Mouse (Mus musculus) spleen, postnatal 4 days (tissue): Measurements from ENCODE around the gene Tfap2d.

Experiments used
- DNase-seq, 2 experiments: peaks; one replicate each; pipeline ENCODE4 v3.0.0; 2022; ENCODE audit warnings: low spot score in 2 of 2

The Tfap2d gene

DNA sequence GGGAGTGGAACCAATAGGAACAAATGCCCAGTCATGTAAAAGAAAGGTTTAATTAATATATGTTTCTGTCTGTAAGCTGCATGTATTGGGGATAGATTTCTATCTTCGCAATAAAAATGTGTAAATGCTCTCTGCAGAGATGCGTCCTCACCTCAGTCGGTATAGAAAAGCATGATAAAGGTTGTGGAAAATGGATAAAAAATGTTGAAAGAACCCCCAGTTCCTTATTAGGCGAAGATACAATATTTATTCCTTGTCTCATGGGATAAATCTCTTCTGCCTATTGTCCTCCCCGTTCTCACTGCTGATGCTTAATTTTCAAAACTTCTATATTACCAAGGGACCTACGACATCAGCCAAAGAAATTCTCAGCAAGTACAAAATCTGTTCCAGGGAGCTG lies at the start of gene Tfap2d:
Gene Tfap2d (plus strand): TSS at position 392 of the 400 bp plus-strand sequence.
- no peak for DNase-seq

DNA sequence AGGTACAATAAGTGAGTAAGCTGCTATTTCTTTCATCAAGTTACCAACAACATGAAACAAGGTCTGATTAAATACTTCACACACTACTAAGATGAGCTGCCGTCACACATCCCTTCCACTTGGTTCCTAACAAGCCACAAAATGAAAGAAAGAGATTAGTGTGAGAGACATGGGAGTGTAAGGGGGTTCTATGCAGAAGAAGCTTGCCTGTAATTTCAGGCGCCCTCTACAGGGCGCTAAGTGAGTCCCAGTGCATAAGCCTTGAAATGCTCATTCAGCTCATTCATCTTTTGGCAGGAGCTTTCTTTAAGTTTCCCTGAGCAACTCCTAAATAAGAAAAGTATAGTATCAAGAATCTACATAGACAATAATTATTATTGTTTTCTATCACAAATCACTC lies 46.5 kb upstream of the Tfap2d start:
- DNase-seq = no peak

DNA sequence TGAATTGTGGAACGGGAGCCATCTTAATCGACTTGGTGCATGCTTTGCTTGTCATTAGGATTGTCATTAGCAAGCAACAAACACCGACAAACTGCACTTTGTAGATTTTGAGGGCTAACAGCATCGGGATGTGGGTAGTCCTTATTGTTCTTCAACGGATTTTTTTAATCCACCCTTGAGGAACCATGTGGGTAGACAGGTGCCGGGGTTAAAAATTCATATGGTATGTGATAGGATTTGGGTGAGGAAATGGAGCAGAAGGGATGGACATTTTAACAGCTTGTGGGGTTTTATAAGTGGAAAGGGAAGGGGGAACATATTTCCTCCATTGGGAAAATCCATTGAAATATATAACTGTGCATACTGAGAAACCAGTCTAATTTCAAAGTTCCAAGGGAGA lies 46.0 kb upstream of the Tfap2d start:
- no peak for DNase-seq

DNA sequence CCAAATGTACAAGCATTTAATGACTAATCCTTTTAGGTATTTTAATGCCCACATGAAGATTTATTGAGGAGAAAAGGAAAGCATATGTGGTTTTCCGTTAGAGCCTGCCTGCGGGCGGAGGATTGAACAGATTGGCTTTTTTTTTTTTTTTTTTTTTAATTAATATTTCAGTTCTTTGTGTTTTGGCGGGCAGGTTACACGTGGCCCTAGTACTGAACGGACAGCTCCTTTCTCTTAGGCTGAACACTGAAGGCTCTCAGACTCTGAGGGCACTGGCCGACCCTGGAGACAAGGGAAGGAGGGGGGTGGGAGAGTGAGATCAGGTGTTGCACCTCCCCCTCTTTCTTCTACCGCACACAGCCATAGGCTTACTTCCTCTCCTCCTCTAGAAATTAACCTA lies 14.7 kb upstream of the Tfap2d start:
- DNase-seq = no peak

DNA sequence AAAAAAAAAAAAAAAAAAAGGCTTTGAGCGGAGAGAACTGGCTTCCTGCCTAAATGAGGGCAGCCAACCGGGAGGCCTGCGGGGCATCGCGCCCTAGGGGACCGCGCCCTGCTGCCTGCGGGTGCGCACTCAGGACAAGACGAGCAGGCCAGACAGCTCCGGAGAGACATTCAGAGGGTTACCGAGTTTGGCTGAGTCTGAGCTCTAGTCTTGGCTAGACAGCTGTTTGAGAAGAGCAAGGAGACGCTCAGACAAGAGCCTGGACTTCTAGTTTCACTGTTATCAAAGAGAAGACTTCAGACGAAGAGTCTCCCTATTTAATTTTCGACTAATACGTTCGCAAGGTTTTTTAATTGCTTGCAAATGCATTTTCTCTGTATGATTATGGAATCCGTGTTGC lies 5.9 kb upstream of the Tfap2d start:
- no peak for DNase-seq

DNA sequence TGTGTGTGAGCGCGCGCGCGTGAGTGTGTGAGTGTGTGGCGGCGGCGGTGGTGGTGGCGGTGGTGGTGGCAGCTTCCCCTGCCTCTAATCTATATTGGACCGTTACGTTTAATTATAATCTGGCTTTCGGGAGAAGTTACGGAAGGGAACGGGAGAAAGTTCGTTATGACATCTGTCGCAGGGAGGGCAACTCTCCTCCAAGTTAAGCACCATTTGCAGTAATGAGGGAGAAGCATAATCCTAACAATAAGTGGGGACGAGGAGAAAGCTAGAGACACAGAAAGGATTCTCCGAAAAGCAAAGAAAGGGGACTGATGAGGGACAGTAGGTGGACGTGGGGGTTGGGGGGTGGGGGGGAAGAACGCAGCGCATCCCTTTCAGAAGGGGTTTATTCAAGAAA lies 494 bp downstream of the Tfap2d start:
- DNase-seq = no peak

DNA sequence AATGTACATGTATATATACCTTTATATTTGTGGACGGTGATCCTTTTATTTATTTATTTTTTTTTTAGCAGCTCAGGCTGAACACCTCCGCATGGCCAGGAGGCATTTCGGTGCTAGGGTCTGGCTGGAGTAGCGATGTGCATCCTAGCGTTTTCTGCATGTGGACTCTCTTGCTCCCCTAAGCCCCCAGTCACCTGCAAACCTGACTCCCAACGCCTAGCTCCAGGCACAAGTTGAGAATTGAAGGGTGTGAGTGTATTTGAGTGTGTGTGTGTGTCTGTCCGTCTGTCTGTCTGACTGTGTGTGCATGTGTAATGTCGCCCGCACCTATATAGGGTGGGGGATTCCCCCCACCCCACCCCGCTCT lies 937 bp downstream of the Tfap2d start:
- no peak for DNase-seq

DNA sequence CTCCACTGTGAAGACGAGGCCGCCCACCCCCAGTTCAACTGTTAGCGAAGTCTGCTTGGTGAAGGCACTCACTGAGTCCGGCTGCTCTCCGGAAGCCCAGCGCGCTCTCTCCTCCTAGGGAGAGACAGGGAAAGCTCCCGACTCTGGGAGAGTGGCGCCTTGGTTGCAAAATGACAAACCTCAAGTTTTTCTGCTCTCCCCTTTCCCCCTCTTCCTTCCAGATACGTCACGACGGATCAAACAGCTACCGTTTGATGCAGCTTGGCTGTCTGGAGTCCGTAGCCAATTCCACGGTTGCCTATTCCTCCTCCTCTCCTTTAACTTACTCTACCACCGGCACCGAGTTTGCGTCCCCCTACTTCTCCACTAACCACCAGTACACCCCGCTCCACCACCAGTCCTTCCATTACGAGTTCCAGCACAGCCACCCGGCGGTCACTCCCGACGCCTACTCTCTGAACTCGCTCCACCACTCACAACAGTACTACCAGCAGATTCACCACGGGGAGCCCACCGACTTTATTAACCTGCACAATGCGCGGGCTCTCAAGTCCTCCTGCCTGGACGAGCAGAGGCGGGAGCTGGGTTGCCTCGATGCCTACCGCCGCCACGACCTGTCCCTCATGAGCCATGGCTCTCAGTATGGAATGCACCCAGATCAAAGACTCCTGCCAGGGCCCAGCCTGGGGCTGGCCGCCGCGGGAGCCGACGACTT lies 1.5 kb downstream of the Tfap2d start:
- DNase-seq = no peak

DNA sequence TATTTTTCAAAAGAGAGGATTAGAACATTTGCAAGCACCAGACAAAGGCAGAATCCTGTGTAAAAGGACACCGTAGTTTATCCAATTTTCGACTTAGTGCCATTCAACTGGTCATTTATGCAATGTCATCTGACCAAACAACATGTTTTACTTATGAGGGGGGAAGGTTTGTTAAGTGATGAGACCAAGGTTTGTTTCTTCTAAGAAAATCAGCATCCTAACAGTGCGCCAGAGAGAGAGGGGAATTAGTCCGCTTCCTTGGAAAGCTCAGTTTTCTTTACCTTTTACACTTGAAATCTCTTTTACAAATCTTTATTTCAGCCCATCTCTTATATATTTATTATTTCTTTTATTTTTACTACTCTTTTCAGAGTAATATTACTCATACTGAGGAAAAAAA lies 3.6 kb downstream of the Tfap2d start:
- DNase-seq = no peak

DNA sequence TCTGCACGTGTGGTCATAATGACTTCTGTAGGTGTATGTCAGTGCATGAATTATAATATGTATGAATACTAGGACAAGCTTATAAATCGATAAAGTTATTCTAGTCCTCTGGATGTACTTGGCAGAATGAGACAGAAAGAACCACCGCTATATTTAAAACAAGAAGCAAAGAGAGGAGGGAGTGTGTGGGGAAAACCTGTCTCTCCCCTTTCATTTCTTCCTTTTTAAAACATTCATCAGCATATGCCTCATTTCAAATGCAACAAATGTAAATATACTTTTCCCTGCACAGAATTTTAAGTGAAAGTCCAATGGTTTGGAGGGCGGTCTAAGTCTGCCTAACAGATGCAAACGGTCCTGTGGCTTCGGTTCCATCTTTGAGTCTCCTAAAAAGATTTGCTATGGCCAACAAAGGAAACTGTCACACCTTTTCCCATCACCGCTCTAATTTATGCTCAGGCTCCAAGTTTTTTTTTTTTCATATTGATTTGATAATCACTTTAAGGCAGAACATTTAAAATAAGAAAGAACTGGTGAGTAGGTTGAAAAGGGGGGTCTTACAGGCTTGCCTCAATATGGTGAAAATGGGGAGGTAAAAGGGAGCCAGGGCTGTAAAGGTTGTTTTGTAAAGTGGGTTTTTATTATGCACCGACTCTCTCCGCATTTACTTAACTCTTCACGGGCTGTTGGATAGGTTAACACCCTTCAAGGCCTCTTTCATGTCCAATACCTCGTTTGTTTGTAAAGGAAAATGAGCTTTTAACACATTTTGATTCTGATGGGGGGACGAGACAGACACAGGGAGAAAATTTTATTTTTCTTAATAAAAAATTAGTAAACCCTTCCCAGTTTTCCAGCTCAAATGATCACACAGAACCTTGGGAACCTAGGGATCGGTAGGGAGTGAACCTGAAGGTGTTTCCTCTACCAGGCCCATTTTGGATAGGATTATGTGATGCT lies 4.3 kb downstream of the Tfap2d start:
- DNase-seq = no peak

DNA sequence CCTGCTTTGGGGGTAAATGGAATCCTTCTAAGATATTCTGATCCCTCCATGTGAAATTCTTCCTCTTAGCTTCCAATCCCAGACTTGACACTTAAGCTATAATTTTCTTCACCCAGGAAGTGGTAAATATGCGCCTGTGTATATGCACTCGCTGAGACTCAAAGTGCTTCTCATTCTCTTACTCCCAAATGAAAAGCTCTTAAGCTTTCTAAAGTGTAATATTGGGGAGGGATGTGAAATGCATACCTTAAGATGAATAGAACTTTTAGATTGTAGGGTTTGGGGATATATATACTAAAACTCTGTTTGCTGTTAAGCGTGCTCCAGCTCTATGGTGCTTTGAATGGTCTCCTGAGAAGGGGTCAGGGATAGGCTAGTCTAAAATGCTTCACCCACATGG lies 5.0 kb downstream of the Tfap2d start:
- DNase-seq = no peak

DNA sequence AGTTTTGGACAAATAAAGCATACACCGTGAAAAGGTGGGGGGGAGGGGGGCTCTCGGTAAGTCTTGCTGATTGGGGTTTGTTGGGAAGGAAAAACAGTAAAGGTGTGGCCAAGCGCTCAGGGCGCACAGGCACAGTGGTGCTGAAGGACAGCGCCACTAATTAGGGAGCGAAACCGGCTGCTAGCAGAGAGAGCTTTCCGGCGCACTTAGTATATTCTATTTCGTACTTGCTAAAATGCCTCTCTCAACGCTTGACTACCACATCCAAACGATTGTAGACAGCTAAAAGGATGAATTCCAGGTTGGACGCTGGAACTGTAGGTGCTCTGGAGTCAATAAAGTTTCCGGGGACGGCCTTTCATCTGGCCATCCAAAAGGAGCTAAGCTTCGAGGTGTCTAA lies 6.9 kb downstream of the Tfap2d start:
- DNase-seq = no peak

DNA sequence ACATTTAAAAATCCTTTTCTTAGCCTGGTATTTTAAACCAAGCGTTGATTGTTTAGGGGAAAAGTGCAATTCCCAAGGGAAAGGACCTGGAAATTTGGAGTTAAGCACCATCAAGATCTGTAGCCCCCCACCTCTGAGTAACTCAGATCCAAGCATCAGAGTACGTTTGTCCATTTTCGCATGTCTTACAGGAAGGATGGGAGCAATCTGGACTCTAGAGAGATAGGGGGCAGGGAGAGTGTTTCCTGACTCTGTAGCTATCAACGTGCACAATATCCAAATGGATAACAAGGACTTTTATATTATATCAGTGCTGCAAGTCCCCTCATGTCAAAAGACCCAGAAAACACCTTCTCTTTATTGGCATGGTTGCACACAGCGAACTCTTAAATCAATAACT lies 7.4 kb downstream of the Tfap2d start:
- DNase-seq = no peak

DNA sequence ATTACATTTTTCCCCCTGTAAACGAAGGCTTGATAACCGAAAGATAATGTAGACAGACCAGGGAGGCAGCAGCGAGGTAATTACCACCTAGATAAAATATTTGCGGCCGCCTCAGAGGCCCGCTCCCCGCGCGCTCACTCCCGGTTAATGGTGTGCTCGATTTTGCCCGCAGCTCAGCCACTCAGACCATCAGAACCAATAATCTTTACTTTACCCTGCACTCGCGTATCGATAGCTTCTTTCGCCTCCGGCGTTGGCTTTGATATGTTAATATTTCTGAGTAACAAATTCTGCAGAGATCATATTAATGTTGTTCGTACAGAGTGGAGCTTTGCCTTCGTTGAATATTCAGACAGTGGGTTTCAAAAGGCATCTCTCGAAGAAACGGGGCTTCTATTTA lies 8.2 kb downstream of the Tfap2d start:
- DNase-seq = no peak

DNA sequence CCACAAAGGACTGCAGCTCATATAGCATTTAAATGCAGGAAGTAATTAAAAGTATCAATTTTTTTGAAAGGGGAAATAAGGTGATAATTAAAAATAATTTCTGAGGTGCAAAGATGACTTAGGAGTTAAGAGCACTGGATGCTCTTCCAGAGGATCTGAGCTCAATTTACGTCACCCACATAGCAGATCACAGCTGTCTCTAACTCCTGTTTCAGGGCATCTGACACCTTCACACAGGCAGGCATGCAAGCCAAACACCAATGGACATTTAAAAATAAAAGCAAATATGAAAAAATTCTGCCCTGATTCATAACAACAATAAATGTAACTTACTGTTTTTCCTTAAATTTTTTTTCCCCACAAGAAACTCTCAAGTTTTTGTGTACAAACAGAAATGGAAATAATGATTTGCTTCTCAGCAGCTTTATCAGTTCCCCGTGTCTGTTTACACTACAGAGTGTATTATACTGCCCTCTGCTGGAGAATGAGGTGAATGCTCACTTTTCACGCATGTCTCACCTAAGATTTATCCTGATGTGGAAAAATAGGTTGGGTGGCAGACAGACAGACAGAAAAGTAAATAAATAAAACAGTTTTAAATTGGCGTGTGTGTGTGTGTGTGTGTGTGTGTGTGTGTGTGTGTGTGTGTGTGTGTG lies 76.0 kb downstream of the Tfap2d start:
- no peak for DNase-seq

DNA sequence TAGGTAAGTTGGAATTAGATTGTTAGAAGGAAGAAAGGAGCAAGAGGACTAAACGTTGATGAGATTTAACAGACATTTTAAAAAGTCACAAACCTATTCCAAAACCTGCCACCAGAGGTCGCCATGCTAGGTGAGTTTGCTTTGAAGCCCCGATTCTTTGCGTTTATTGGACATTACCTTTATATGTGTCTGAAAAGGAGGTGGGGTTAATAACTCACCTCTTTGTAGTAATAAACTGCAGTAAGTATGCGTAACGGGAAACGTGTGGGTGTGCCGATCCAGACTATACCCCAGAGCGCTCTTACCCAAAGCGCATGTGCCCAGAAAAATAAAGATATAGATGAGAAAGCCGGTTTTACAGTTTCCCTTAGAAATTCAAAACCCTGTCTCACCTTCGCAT lies 102.8 kb downstream of the Tfap2d start:
- no peak for DNase-seq

DNA sequence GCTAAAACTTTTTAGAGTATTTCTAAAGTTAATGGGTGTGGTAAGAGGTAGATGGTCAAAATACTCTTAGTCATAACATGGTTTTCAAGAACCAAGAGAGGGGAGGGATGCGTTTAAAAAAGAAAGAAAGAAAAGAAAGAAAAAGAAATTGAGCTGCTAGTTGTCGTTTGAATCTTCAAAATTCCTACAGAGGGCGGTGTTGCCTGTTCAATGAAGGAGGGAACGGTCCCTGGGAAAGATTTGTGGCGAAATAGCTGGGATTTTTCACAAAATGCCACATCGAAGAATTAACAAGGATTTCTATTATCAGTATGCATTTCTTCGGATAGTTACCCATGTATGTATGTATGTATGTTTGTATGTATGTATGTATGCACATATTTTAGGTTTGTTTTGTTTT lies 103.4 kb downstream of the Tfap2d start:
- DNase-seq = no peak

DNA sequence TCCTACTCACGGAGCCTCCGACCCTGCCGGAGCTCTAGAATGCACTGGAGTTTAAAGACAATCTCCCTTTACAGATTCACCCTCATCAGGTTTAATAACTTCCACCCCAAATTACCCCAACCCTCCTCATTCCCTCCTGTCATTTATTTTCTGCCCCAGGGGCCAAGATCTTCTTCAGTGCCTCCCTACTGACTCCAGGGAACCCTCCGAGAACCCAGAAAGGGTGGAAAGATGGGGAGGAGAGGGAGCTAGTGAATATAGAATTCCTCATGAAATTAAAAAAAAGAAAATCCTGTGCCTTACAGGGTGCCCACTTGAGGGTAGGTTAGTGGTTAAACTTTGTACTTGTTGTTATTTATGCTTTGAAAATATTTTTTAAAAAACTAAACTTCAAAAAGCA lies 104.8 kb downstream of the Tfap2d start:
- no peak for DNase-seq

DNA sequence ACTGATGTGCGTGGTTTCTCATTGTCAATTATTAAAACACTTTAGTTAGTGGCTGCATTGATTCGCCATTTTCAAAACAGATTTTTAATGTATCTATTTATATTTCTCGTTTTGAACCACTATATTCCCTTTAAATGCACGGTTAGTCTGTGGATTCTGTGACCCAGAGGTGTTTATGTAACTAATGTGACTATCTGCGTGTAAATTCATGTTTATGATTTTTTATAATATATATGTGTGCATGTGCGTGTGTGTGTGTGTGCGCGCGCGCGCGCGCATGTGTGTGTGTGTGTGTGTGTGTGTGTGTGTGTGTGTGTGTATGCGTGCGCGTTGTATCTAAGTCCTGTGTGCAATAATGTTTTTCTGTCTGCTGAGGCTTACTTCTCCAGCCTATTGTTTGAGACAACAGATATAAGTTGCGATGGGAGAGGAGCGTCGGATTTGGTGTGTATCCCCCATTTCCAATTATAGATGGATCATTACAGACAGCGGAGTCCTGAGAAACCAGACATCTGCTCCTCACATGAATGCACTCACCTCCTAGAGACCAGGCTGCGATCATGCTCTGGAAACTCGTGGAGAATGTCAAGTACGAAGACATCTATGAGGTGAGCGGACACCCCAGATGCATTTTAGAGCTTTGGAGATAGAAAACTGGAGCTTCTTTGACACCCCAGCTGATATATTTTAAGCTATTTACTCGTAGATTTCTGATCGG lies 106.0 kb downstream of the Tfap2d start, which contains the start of gene Tfap2b:
Gene Tfap2b (plus strand): TSS at position 274 of the 718 bp plus-strand sequence.
- no peak for DNase-seq

DNA sequence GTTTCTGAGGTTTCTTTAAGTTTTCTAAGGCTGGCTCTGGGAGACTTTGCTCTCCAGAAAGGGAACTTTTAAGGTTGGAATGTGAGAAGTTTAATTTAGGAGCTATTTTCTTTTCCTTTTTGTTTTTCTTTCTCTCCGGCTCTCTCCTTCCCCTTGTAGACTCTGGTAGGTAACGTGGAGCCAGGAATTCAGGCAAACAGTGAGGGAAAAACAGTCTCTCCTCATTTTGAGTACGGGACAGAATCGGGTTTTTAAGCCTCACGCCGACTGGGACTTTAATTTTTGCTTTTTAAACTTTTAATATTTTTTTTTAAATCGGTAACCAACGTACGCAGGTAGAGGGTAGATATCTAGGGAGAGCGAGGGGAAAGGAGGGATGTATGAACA lies 106.5 kb downstream of the Tfap2d start:
- no peak for DNase-seq

DNA sequence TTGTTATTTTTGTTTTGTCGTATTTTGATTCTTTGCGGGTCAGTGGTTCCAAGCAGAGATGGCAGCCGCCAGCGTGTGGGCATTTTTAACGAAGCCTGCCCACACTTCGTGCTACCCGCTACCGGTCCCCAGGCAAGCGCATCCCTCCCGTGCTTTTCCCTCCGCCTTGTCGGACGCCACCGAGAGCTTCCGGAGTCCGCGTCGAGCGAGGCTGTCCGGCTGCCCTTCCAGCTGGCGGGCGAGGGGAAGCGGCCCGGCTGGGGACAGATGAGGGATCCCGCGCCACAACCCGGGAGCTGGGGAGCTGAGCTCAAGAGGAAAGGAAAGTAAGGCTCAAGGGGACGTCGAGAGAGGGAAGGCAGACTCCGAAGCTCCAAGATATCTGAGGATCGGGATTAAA lies 107.0 kb downstream of the Tfap2d start:
- DNase-seq = no peak
